Mouse (Mus musculus) ES-Bruce4 (cell line): ENCODE data around the gene Cckbr. TPM values are rescaled to one million over a fixed set of nuclear protein-coding genes. Genes with fewer than 3 reads are reported as not detected.

Experiments used
- H3K27ac ChIP-seq: 2 replicates; pipeline ENCODE4 v1.5.1; 2012; ENCODE audit warnings: low read length, inconsistent platforms; ENCODE audit not compliant: insufficient read depth
- H3K27me3 ChIP-seq: 2 replicates; pipeline ENCODE4 v1.6.1; 2012; ENCODE audit warnings: mild to moderate bottlenecking, low read length, inconsistent platforms; ENCODE audit not compliant: control insufficient read depth, poor library complexity, insufficient read depth, severe bottlenecking
- H3K36me3 ChIP-seq: 2 replicates; pipeline ENCODE4 v1.6.1; 2012; ENCODE audit warnings: inconsistent platforms, mild to moderate bottlenecking, low read length, moderate library complexity; ENCODE audit not compliant: control insufficient read depth, poor library complexity, insufficient read depth, severe bottlenecking
- H3K4me1 ChIP-seq: one replicate; pipeline ENCODE4 v1.8.1; 2011; ENCODE audit warnings: low read length; ENCODE audit not compliant: control insufficient read depth, insufficient read depth
- H3K4me3 ChIP-seq: 2 replicates; pipeline ENCODE4 v1.5.1; 2011; ENCODE audit warnings: low read depth, mild to moderate bottlenecking, low read length
- H3K9ac ChIP-seq: 2 replicates; pipeline ENCODE4 v1.6.1; 2012; ENCODE audit warnings: low read depth, mild to moderate bottlenecking, inconsistent platforms; ENCODE audit not compliant: poor library complexity, severe bottlenecking
- H3K9me3 ChIP-seq: replicated peaks from 2 replicates; pipeline ENCODE4 v1.6.1; 2012; ENCODE audit warnings: mild to moderate bottlenecking, low read length, inconsistent platforms; ENCODE audit not compliant: control insufficient read depth, poor library complexity, insufficient read depth, severe bottlenecking
- CTCF ChIP-seq: IDR thresholded peaks from one replicate; pipeline ENCODE4 v1.8.1; 2011; ENCODE audit warnings: low read depth, low read length
- EP300 ChIP-seq: IDR thresholded peaks from 2 replicates; pipeline ENCODE4 v1.6.1; 2011; ENCODE audit warnings: low read depth, low read length; ENCODE audit not compliant: insufficient read depth
- POLR2A ChIP-seq: IDR thresholded peaks from one replicate; pipeline ENCODE4 v1.8.1; 2011; ENCODE audit warnings: low read length; ENCODE audit not compliant: insufficient read depth
- polyA plus RNA-seq: library from polyadenylated mRNA; stranded (reverse); fragments of >200 nt; gene quantifications from 2 replicates; pipeline ENCODE4 v1.2.4, GENCODE M21; 2011; ENCODE audit warnings: low read depth; ENCODE audit not compliant: missing spikeins, insufficient read depth, insufficient read length

Gene Cckbr
- polyA plus RNA-seq, 1 experiment = not detected

GRCm38 (mm10) chr7:105514561-105514960, 89.0 kb downstream of the Cckbr start:
- Histone ChIP-seq H3K4me1 (no peaks in the 10 kb centered on the region), H3K4me3 (no peak overlapping the region), H3K27me3 (no peaks in the 10 kb centered on the region; the same call in 1 of the 2 replicates), H3K9ac (no peak overlapping the region), H3K9me3 (no peaks in the 10 kb centered on the region), H3K27ac (no peak overlapping the region), H3K36me3 (no peaks in the 10 kb centered on the region)
- TF ChIP-seq POLR2A = no peak
- TF ChIP-seq EP300 = no peak
- TF ChIP-seq CTCF = no peak

GRCm38 (mm10) chr7:105515178-105515577, 89.6 kb downstream of the Cckbr start:
- Histone ChIP-seq H3K36me3 (no peaks in the 10 kb centered on the region), H3K9me3 (no peaks in the 10 kb centered on the region), H3K4me1 (no peaks in the 10 kb centered on the region), H3K27ac (no peak overlapping the region), H3K4me3 (no peak overlapping the region), H3K9ac (no peak overlapping the region), H3K27me3 (no peaks in the 10 kb centered on the region; the same call in 1 of the 2 replicates)
- TF ChIP-seq CTCF (peak; percentile 94), POLR2A (no peak), EP300 (0 out of 2 replicates have a peak, but pooled peaks have one; percentile 18)

- H3K27ac ChIP-seq = no peak overlapping the region
- no peaks in the 10 kb centered on the region for H3K36me3 ChIP-seq
- no peaks in the 10 kb centered on the region for H3K9me3 ChIP-seq
- no peaks in the 10 kb centered on the region for H3K27me3 ChIP-seq
- no peak for TF ChIP-seq POLR2A
- TF ChIP-seq CTCF = no peak
- TF ChIP-seq EP300 = no peak
- no peak overlapping the region for H3K4me3 ChIP-seq
- H3K9ac ChIP-seq = no peak overlapping the region
- H3K4me1 ChIP-seq = no peaks in the 10 kb centered on the region
These were observed 91.3 kb downstream of the Cckbr start for GRCm38 (mm10) chr7:105516669-105517360.

GRCm38 (mm10) chr7:105519336-105519735, 93.8 kb downstream of the Cckbr start:
- Histone ChIP-seq H3K9me3 (no peaks in the 10 kb centered on the region), H3K9ac (no peak overlapping the region), H3K27me3 (no peaks in the 10 kb centered on the region), H3K4me3 (no peak overlapping the region), H3K27ac (no peak overlapping the region), H3K36me3 (no peaks in the 10 kb centered on the region), H3K4me1 (no peaks in the 10 kb centered on the region)
- TF ChIP-seq EP300 = no peak
- TF ChIP-seq POLR2A = no peak
- no peak for TF ChIP-seq CTCF

GRCm38 (mm10) chr7:105519771-105520170, 94.2 kb downstream of the Cckbr start:
- no peak overlapping the region for H3K4me3 ChIP-seq
- H3K9me3 ChIP-seq = no peaks in the 10 kb centered on the region
- no peak for TF ChIP-seq CTCF
- TF ChIP-seq POLR2A = no peak
- no peak for TF ChIP-seq EP300
- no peaks in the 10 kb centered on the region for H3K4me1 ChIP-seq
- no peak overlapping the region for H3K27ac ChIP-seq
- H3K27me3 ChIP-seq = no peaks in the 10 kb centered on the region
- H3K9ac ChIP-seq = no peak overlapping the region
- H3K36me3 ChIP-seq = no peaks in the 10 kb centered on the region

GRCm38 (mm10) chr7:105520201-105520600, 94.7 kb downstream of the Cckbr start:
- no peaks in the 10 kb centered on the region for H3K27me3 ChIP-seq

More at GRCm38 (mm10) chr7:105520201-105520600, 94.7 kb downstream of the Cckbr start:
- H3K9me3 ChIP-seq = no peaks in the 10 kb centered on the region
- no peak overlapping the region for H3K27ac ChIP-seq
- H3K4me1 ChIP-seq = no peaks in the 10 kb centered on the region
- H3K9ac ChIP-seq = no peak overlapping the region
- TF ChIP-seq EP300 = no peak
- TF ChIP-seq POLR2A = no peak
- no peak for TF ChIP-seq CTCF
- H3K4me3 ChIP-seq = no peak overlapping the region
- no peaks in the 10 kb centered on the region for H3K36me3 ChIP-seq

Other genes with a start within 250 kb of the Cckbr start
- not detected in 2 replicates for gene Olfr685, start 239.7 kb upstream of the Cckbr start, polyA plus RNA-seq
- not detected in 2 replicates for gene Olfr686, start 218.2 kb upstream of the Cckbr start, polyA plus RNA-seq
- not detected in 2 replicates for gene Olfr688, start 137.6 kb upstream of the Cckbr start, polyA plus RNA-seq
- gene Olfr689, start 114.6 kb upstream of the Cckbr start, polyA plus RNA-seq = not detected in 2 replicates
- gene Olfr690, start 91.6 kb upstream of the Cckbr start, polyA plus RNA-seq = 0.62 TPM in 1 of 2 replicates, not detected in the other
- gene Olfr691, start 83.5 kb upstream of the Cckbr start, polyA plus RNA-seq = 0.85 TPM in 1 of 2 replicates, not detected in the other
- not detected in 2 replicates for gene Olfr692, start 57.5 kb upstream of the Cckbr start, polyA plus RNA-seq
- gene Gm5901, start 50.7 kb upstream of the Cckbr start, polyA plus RNA-seq = not detected in 2 replicates
- 46.2 and 49.7 TPM in 2 replicates for gene Fam160a2, start 25.7 kb upstream of the Cckbr start, polyA plus RNA-seq
- gene Cnga4, start 21.2 kb upstream of the Cckbr start, polyA plus RNA-seq = not detected in 2 replicates
- 0.96 and 1.1 TPM in 2 replicates for gene Cavin3, start 56.6 kb downstream of the Cckbr start, polyA plus RNA-seq
- gene Smpd1, start 128.6 kb downstream of the Cckbr start, polyA plus RNA-seq = 16.2 and 17.1 TPM in 2 replicates
- gene Apbb1, start 155.9 kb downstream of the Cckbr start, polyA plus RNA-seq = 14.7 and 16.0 TPM in 2 replicates
- not detected in 2 replicates for gene Hpx, start 174.4 kb downstream of the Cckbr start, polyA plus RNA-seq
- gene Trim3, start 207.8 kb downstream of the Cckbr start, polyA plus RNA-seq = 28.8 and 36.8 TPM in 2 replicates
- gene Timm10b, start 214.3 kb downstream of the Cckbr start, polyA plus RNA-seq = 32.2 and 33.3 TPM in 2 replicates
- 33.2 and 36.4 TPM in 2 replicates for gene Arfip2, start 214.7 kb downstream of the Cckbr start, polyA plus RNA-seq
- 0.72 and 5.7 TPM in 2 replicates for gene Gm45799, start 214.8 kb downstream of the Cckbr start, polyA plus RNA-seq
- 1.7 and 1.8 TPM in 2 replicates for gene Dnhd1, start 225.1 kb downstream of the Cckbr start, polyA plus RNA-seq